Mouse (Mus musculus): ENCODE data around the gene Zfp513.

Gene Zfp513

DNA sequence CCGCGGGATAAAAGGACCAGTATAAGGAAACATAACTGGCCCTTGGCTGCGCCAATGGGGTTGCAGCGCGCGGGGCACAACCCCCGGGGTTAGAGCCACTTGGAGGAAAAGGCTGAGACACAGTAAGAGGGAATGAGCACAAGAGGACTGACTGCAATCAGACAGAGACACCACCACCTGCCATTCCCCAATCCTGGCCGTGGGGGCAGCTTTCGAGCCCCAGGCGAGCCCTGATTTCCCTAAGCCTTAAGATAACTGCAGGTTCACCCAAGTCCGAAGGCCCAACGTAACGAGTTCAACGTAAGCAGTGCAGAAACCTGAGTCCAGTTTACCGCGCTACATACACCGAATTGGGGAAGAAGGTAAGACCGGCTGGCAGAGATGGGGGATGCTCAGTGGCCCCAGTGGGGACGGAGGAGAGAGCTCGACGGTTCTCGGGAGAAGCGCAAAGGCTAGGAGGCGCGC is 22.8 kb downstream of the Zfp513 start:
- DNase-seq (ENCODE audit: low read depth in 1 of 2, low spot score in 2 of 2), result peak in 1 of 2 experiments; percentile 27

- no peak for DNase-seq (ENCODE audit: low read depth in 1 of 2, low spot score in 2 of 2)
These were observed 33.5 kb downstream of the Zfp513 start for GRCm38 (mm10) chr5:31168630-31169029.

DNA sequence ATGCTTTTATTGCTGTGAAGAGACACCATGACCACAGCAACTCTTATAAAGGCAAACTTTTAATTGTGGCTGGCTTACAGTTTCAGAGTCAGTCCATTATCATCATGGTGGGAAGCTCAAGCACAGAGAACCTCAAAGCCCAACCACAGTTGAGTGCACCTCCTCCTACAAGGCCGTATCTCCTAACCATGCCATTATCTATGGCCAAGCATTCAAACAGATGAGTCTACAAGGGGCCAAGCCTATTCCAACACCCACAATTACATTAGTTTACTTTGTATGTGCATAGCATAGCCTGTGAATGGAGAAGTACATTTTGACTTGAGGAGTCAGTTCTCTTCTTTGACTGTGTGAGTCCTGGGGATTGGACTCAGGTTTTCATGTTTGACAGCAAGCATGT is 37.2 kb downstream of the Zfp513 start:
- no peak for DNase-seq (ENCODE audit: low read depth in 1 of 2, low spot score in 2 of 2)

DNA sequence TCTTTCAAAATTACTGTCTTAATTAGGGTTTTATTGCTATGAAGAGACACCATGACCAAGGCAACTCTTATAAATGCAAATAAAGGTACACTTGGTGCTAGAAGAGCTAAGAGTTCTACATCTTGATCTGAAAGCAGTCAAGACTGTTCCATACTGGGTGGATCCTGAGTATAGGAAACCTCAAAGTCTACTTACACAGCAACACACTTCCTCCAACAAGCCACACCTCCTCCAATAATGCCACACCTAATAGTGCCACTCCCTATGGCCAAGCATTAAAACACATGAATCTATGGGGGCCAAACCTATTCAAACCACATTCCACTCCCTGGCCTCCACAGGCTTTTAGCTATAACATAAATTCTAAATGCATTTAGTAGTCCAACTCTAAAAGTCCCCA is 39.6 kb downstream of the Zfp513 start:
- DNase-seq (ENCODE audit: low read depth in 1 of 2, low spot score in 2 of 2), result no peak

DNA sequence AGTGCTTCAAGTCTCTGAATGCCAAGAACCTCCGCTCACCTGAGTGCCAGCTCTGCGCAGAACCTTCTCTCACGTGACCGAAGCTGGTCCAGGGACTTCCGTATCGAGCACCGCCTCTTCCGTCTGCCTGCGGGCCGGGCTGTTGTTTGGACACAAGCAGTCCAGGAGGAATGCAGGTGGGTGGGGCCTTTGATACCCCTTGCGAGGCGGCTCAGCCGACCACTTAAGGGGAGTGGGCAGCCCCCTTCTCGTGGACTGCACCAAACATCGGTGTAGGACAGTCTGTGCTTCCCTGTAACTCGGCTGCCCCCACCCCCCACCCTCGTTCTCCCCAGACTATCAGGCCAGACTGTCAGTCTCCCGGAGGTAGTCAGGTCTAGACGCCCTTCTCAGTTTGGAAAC is 48.0 kb downstream of the Zfp513 start, which contains the start of gene Mpv17:
TSS of gene Mpv17 (minus strand) at position 100 of the 402 bp plus-strand sequence.
- DNase-seq (ENCODE audit: low read depth in 1 of 2, low spot score in 2 of 2), result peak in 1 of 2 experiments; percentile 27

DNA sequence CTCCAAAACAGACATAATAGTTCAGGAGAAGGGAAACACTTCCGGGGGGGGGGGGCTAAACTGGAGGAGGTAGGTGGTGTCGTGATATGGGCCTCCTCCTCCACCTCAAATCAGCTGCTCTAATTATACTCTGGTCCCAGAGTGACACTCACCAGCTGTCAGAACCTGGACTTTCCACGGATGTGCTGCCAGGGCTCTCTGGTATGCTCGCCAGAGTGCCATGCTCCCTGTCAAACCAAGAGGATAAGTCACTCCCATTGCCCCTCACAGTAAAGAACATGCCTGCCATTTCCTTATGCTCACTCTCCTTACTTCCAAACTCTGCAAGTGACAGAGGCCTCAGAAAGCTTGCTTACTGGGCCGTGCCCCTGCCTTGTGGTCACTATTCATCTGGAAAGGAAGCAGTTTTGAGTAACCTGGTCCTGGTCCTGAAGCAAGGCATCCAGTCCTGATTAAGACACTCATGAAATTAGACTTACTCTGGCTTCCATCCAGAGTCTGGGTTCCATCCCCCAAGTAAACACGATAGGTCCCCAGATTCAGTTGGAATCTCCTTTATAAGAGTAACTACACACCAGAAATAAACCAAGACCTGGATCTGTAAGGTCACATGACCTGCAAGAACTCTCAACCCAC is 48.5 kb downstream of the Zfp513 start:
- DNase-seq (ENCODE audit: low read depth in 1 of 2, low spot score in 2 of 2), result no peak

DNA sequence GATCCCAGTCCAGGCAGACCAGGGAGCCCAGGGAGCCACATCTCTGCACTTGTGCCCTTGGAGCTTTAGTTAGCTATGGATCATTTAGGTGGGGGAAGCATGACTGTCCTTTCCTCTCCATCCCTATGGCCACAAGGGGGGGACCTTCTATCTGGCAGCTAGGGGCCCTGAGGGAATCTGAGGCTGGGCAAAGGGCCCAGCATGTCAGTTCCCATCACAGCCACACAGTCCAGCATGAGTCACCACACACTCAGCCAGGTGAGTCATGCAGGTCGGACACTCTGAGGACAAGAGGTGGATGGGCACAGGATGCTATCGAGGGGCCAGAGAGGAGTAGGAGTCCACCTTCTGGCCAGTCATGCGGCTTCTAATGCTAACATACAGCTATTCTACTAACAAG is 50.4 kb downstream of the Zfp513 start:
- DNase-seq (ENCODE audit: low read depth in 1 of 2, low spot score in 2 of 2), result no peak

- no peak for DNase-seq (ENCODE audit: low read depth in 1 of 2, low spot score in 2 of 2)
These were observed 52.3 kb downstream of the Zfp513 start for GRCm38 (mm10) chr5:31149781-31150180.
